Mouse (Mus musculus) cerebellum, postnatal 10 days (tissue): ENCODE results near the gene Pawr.
A peak's percentile ranks its signal among the peaks of the same experiment; 100 is the strongest.

ENCODE experiments used
- DNase-seq, 2 experiments: peaks; one replicate each; pipeline ENCODE4 v3.0.0; 2021; ENCODE audit warnings: mixed read lengths in 2 of 2

Gene Pawr

GRCm38 (mm10) chr10:108359974-108360373 lies 28.1 kb downstream of the Pawr start:
- no peak for DNase-seq

DNA sequence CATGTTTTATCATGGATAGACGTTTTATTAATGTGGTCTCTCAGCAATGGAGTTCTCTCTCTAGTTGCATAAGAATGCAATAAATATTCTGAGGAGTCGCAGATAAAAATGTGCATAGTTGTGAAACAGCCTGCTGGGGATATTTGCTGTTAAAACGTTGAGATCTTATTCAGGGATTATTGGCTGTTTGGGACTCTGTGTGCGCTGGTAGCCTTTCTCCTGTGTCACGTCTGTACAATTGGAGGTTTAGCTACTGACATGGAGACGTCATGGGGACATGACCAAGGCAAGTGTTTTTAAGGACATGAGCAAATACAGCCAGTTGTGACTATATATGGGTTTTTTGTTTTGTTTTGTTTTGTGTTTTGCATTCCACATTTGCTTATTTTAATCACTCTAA lies 28.9 kb downstream of the Pawr start:
- DNase-seq: no peak

DNA sequence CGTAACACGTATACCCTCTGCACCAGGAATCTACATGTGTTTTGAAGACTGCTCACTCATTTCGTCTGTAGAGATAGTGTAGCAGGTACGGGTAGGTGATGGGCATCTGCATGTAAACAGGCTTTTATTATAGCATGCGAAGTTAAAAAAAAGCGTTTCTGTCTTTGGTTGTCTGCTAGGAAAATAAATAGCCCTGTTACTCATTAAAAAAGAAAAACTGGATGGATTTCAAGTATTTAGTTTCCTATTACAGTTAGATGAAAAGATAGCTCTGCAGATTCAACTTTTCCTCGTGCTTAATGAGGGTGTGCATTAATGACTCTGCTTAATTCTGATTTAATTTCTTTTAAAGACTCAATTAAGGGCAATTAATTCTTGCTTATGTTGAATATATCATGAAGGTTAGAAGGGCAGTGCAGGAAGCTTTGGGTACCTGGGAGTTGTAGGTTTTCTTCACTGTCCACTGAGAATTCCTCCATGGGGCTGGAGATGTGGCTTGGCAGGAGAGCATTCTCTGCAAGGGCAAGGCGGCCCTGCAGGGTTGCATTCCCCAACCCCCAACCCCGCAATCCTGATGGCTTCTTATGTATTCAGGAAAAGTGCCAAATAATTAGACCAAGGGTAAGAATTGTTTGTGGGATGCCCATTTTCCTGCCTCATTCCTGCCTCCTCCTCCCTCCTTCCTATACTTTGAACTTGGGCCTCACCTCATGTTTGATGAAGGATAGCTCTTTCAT lies 29.7 kb downstream of the Pawr start:
- DNase-seq: no peak

- DNase-seq: no peak
Measured at GRCm38 (mm10) chr10:108363932-108364331, 32.0 kb downstream of the Pawr start.

DNA sequence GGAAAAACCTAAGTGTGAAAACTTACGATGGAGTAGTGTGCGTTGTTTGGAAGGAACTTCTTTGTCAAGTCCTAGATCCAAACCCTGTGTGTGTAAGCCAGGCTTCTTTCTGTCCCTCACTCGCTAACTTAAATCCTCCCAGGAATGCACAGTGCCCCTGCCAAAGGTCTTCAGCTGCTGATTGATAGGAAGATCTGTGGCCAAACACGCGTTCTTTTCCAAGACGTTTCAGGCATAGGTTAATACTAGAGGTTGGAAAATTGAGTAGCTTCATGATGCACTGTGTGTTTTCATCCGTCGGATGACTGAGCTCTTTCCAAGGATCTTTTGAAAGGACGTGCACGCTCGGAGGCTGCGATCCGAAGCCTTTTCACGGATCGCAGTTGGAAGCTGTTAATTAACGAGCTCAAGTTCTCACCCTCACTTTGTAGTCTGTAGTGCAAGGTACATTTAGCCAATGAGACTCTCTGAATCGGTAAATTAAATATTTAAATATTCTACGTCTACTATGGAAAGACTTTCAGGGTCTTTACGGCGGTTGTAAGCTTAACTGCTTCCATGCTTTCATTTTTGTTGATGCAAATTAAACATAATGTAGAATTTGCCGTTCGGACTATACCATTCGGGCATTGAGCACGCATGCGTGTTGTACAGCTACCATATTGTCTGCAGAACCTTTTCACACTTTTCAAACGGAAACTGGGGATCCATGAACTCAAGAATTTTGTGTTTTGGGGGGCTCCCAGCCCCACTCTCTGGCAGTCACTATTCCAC lies 33.2 kb downstream of the Pawr start:
- no peak for DNase-seq

DNA sequence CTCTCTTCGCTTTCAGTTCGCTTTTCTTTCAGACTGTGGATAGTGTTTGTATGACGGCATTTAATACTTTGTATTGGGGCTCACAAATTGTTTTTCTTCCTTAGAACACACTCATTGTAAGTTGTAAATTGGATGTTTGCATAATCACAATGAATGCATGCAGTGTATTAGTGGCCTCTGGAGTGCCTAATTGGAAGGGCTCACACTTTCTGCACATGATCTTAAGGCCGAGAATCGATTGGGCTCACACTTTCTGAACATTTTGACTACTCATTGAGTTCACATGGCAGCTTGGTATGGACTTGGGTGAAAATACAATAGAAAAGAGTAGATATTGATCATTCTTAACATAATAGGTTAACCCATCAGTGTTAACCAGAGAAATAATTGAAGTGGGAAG lies 34.3 kb downstream of the Pawr start:
- DNase-seq: no peak

DNA sequence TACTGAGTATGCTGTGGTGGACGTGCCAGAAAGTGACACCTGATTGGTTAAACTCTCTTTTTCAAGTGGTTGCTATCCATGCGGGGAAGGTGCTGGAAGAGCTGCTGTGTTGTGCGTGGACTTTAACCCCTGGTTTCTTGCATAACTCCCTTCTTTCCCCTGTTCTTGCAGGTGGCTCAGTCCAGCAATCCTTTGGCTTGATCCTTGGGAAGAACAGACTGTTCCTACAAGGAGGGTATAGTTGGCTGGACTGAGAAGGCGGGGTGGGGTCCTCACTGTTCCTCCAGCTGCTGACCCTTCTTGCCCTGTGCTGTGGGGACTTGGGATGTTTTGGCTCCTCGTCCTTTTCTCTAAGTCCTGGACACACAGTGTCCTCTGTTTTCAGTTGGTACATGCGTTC lies 36.4 kb downstream of the Pawr start:
- no peak for DNase-seq

DNA sequence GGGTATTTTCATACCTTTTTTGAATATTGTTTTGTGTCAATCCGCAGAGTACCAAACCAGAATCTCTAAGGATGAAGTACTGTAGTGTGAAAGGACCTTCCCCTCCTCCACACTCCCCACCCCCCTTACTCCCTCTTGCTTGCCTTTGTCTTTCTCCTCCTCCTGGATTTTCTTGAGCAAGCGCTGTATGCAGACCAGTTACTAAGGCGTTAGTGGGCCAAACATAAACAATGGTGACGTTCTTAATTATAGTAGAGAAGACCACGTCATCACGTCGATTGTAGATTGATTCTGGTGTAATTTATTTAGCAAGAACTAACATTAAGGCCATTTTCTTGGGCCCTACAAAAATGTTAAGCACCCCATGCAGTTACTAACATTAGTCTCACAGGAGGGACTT lies 40.3 kb downstream of the Pawr start:
- DNase-seq: no peak

DNA sequence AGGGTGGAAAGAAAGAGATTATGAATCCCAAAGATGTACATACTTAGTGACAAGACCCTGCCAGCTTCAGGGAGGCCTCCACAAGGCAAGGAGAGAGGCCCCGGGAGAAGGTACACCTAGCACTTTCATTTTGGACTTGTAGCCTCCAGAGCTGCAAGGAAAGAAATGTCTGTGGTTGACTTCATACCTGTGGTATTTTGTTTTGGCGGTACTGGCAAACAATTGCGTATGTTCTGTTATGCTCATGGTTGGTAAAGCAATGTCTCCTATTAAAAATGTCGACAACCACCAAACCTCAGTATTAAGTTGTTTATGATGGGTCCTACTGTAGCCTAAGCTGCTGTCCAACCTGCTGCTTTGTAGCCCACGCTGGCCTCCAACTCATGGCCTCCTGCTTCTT lies 40.9 kb downstream of the Pawr start:
- DNase-seq: no peak

DNA sequence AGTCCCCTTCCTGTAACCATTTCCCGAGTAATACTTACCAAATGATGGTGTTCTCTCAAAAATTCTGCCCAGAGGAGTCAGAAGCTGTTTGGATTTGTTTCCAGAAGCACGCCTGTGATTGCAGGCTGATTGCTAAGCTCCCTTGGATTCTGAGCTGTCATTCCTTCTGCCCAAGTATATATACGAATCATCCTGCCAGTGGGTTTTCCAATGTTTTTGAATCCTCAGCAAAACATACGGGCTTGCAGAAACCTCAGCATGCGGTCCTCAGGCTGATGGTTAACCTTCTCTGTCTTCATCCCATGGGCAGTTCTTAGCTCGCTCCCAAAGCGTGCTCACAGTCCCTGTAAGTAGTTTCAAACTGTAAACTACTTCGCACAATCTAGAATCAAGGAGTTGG lies 43.9 kb downstream of the Pawr start:
- DNase-seq: no peak

- no peak for DNase-seq
Measured at GRCm38 (mm10) chr10:108376366-108376765, 44.4 kb downstream of the Pawr start.

DNA sequence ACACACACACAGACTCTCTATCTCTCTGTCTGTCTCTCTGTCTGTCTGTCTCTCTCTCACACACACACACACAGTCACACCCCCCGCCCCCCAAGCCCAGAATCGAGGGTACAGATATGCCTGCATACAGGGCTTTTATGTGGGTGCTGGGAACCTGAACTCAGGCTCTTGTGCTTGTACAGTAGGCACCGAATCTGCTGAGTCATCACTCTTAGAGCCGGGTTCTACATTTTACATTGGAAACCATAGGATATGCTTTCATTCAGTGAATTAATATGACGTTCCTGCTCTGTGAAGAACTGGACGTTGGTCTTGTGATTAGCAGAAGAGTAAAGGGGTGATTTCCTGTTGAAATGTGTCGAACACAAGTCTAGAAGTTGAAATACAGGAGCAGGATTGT lies 45.4 kb downstream of the Pawr start:
- no peak for DNase-seq

- no peak for DNase-seq
Measured at GRCm38 (mm10) chr10:108378062-108378461, 46.1 kb downstream of the Pawr start.

- DNase-seq: no peak
Measured at GRCm38 (mm10) chr10:108378479-108378878, 46.6 kb downstream of the Pawr start.

DNA sequence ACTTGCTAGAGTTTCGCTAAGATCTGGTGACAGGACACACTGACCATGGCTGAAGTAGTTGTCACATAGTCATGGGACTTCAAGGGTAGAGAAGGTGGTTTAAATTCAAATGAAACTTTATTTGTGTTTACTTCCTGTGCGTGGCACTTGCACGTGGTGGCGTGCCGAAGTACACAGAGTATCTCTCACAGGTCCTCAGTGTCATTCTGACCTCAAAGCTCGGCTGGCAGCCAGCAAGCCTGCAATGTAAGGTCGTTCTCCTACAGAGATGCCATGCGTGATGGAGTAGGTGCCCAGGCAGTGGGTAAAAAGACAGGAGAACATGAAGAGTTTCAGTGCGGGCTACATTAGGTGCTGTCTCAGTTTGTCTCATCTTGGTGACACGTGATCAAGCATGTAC lies 48.8 kb downstream of the Pawr start:
- no peak for DNase-seq

DNA sequence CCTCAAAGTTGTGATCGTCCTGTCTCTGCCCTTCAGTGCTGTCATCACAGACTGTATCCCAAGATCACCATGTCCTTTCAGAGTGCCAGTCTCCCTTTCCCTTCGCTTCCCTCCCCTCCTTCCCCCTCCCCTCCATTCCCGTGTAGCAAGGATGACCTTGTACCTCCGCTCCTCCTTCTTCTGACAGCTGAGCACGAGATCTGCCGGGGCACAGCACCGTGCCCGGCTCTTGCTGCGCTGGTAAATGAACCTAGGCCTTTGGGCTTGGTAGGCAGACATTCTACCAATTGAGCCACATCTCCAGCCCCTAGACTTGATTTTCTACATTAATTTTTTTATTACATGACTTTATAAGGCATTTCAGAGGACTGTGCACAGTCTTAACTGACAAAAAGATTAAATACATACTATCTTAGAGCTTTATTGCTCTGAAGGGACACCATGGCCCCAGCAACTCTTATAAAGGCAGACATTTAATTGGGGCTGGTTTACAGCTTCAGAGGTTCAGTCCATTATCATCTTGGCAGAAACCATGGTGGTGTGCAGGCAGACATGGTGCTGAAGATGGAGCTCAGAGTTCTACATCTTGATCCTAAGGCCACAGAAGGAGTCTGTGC lies 52.3 kb downstream of the Pawr start:
- DNase-seq: no peak

DNA sequence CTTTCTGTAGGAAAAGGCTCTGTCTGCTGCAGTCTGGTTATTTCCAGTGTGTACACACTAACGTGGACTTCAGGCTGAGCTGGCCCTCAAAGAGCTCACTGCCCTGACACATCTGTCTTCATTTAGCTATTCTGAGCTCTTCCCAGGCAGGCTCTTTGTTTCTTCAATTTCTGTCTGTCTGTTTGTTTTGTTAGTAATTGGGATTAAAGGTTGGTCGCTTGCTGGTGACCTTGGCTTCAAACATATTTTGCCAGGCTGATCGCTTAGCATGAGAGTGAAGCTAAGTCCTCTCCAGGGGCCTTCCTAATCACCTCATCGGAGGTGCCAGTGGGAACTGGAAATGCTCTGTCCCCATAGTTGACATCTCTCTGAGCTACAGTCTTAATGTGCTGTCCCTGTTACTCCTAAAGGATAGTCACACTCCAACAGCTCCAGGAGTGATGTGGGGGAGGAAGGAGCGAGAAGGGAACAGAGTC lies 53.6 kb downstream of the Pawr start:
- no peak for DNase-seq

DNA sequence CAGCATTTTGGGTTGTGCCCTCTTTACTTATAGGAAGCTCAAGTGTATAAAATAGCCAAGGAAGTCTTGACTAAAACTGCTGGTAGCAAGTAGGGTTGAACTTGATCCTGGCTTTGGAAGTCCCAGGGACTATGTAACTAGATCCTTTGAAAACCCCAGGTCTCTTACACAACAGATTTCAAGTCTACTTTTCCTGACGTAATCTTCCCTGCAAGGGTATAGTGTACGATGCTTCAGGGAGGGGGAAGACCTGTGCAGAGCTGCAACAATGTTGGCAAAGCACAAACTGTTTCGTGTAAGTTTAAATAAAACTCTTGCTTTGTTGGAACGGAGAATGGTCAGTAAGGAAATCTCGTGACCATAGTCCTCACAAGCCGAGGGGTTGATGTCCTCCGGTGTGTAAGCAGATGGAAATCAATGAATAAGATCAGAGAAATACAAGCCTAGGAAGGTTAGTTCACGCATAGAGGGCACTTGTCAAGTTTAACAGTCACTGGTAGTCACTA lies 56.5 kb downstream of the Pawr start:
- no peak for DNase-seq

GRCm38 (mm10) chr10:108389178-108389926 lies 57.4 kb downstream of the Pawr start:
- peak in 1 of 2 experiments; percentile 5 for DNase-seq

DNA sequence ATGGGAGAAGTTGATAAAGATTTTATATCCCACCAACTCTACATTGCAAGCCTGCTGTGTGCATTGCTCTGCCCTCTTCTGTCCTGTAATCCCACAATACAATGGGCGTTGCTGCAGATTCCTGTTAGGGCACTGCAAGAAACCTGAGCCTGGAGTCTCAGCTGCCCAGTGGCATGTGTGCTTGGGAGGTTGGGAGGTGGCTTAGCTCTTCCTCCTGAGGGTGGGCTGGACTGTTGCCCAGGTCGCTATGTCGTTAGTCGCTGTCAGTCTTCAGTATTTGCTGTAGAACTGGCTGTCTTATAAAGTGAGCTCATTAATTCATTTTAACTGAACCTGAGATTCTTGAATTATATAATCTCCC lies 58.0 kb downstream of the Pawr start:
- peak; percentile 33 to 60 for DNase-seq

GRCm38 (mm10) chr10:108391370-108391902 lies 59.5 kb downstream of the Pawr start:
- DNase-seq: no peak

- no peak for DNase-seq
Measured at GRCm38 (mm10) chr10:108392151-108392550, 60.2 kb downstream of the Pawr start.

DNA sequence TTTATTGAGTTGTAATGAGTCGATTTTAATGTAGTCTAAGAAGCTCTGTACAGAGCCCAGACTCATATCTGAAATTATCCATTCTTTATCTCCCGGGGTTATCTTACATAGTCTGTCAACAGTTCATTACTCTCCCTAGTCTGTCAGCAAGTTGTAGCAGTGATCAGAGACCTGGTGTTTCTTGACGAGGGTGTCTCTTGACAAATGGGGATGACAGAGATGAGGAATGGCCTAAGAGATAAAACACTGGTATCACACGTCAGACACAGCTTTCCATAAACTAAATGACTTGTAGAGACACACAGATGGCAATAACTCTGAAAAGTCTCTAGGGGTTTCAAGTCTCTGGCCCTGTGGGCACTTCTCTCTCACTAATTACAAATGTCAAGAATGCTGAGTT lies 62.4 kb downstream of the Pawr start:
- no peak for DNase-seq
